ENCODE assay signal across 21 mouse cellular contexts in the genomic region with DNA sequence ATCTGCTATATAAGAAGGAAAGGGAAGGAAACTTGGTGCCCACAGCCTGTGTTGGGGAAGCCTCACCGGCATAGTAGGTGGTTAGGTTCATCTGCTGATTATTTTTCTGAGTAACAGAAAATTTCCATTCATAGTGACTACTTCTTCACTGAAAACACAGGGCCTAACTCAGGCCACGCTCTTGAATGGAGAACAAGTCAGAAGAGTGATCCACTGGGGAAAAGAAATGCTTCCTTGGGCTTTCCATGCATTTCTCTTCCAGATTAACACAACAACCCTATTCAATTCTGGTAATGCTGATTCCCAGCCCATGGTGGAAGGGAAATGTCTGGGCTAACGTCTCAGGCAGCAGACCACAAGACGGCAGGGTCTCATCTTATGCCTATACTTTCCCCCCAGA.
DNase-seq lines count a peak whose midpoint lies in the region; ATAC-seq lines count a peak whose summit lies in the region.
"Had no signal": no experiment of that assay in that cellular context is flagged by ENCODE, and none has a peak within 500 bp of the region (broad histone marks: within the 10 kb centered on the region; RNA-seq: fewer than 3 reads in every experiment).

No protein-coding gene starts in this region.

- H3K4me1 ChIP-seq in heart, embryonic 10.5 days = peaks cover 10% of the 10 kb centered on the region
- H3K4me1 ChIP-seq in heart, embryonic 12.5 days (replicated peaks) = peaks cover 4% of the 10 kb centered on the region
- no peaks in the 10 kb centered on the region for H3K4me1 ChIP-seq in midbrain, embryonic 11.5 days (ENCODE audit: control insufficient read depth, insufficient read depth, low read length)
- H3K4me1 ChIP-seq in midbrain, embryonic 13.5 days (replicated peaks) = no peaks in the 10 kb centered on the region
- H3K4me1 ChIP-seq: embryonic facial prominence, embryonic 13.5 days; embryonic facial prominence, embryonic 15.5 days; forebrain, embryonic 12.5 days had no signal

- no peaks in the 10 kb centered on the region for H3K9me3 ChIP-seq in heart, embryonic 10.5 days
- H3K9me3 ChIP-seq in heart, embryonic 12.5 days (replicated peaks) = no peaks in the 10 kb centered on the region
- H3K9me3 ChIP-seq in midbrain, embryonic 11.5 days (ENCODE audit: control insufficient read depth, low read length) = no peaks in the 10 kb centered on the region
- H3K9me3 ChIP-seq in midbrain, embryonic 13.5 days = no peaks in the 10 kb centered on the region
- H3K9me3 ChIP-seq: embryonic facial prominence, embryonic 13.5 days; embryonic facial prominence, embryonic 15.5 days; forebrain, embryonic 10.5 days; forebrain, embryonic 12.5 days had no signal

- no peak overlapping the region for H3K9ac ChIP-seq in heart, embryonic 12.5 days
- no peak overlapping the region for H3K9ac ChIP-seq in midbrain, embryonic 11.5 days (ENCODE audit: low read length)
- no peak overlapping the region for H3K9ac ChIP-seq in midbrain, embryonic 13.5 days (replicated peaks)
- H3K9ac ChIP-seq: embryonic facial prominence, embryonic 13.5 days; embryonic facial prominence, embryonic 15.5 days; forebrain, embryonic 12.5 days had no signal

- 87% methylated on average over 4 of the region's 4 CpGs for WGBS in heart, embryonic 10.5 days
- 82% methylated on average over 4 of the region's 4 CpGs for WGBS in heart, embryonic 12.5 days
- 81% methylated on average over 4 of the region's 4 CpGs for WGBS in midbrain, embryonic 11.5 days
- WGBS in midbrain, embryonic 13.5 days = 85% methylated on average over 4 of the region's 4 CpGs

- no peak overlapping the region for H3K4me3 ChIP-seq in heart, embryonic 10.5 days
- H3K4me3 ChIP-seq in heart, embryonic 12.5 days = no peak overlapping the region
- H3K4me3 ChIP-seq in midbrain, embryonic 11.5 days (ENCODE audit: low read depth, low read length) = no peak overlapping the region
- H3K4me3 ChIP-seq in midbrain, embryonic 13.5 days (replicated peaks) = no peak overlapping the region
- H3K4me3 ChIP-seq: embryonic facial prominence, embryonic 13.5 days; embryonic facial prominence, embryonic 15.5 days; erythroblast, embryonic 14.5 days; forebrain, embryonic 10.5 days; forebrain, embryonic 12.5 days had no signal

- no peak for ATAC-seq in heart, embryonic 12.5 days (ENCODE audit: insufficient number of reproducible peaks, low FRiP score)
- no peak for ATAC-seq in midbrain, embryonic 11.5 days (ENCODE audit: low FRiP score)
- no peak for ATAC-seq in midbrain, embryonic 13.5 days
- ATAC-seq: forebrain, embryonic 14.5 days; forebrain, embryonic 16.5 days had no signal

- DNase-seq in heart, embryonic 10.5 days (ENCODE audit: low spot score) = peak; percentile 62
- peak; percentile 4 for DNase-seq in midbrain, embryonic 11.5 days (ENCODE audit: low spot score, missing footprints)
- DNase-seq: adrenal gland, adult 2 months; adrenal gland, postnatal 10 days; adrenal gland, postnatal 25 days; cerebellum, adult 11 months; cerebellum, adult 18-20 months; cerebellum, adult 8-10 months; cerebellum, adult 9-11 months; cerebellum, postnatal 14 days; cerebellum, postnatal 36 days; embryo, embryonic 11 days had no signal

- no peak overlapping the region for H3K4me2 ChIP-seq in heart, embryonic 12.5 days
- no peak overlapping the region for H3K4me2 ChIP-seq in midbrain, embryonic 11.5 days
- no peak overlapping the region for H3K4me2 ChIP-seq in midbrain, embryonic 13.5 days (replicated peaks)
- H3K4me2 ChIP-seq: embryonic facial prominence, embryonic 13.5 days; embryonic facial prominence, embryonic 15.5 days; forebrain, embryonic 12.5 days had no signal

- no peaks in the 10 kb centered on the region for H3K27me3 ChIP-seq in heart, embryonic 10.5 days (ENCODE audit: insufficient read depth, poor library complexity, severe bottlenecking)
- no peaks in the 10 kb centered on the region for H3K27me3 ChIP-seq in heart, embryonic 12.5 days (replicated peaks)
- H3K27me3 ChIP-seq in midbrain, embryonic 11.5 days (ENCODE audit: control insufficient read depth, insufficient read depth, low read length) = no peaks in the 10 kb centered on the region
- H3K27me3 ChIP-seq in midbrain, embryonic 13.5 days = no peaks in the 10 kb centered on the region
- H3K27me3 ChIP-seq: embryonic facial prominence, embryonic 13.5 days; embryonic facial prominence, embryonic 15.5 days; forebrain, embryonic 12.5 days had no signal

- no peak overlapping the region for H3K27ac ChIP-seq in heart, embryonic 10.5 days
- no peak overlapping the region for H3K27ac ChIP-seq in heart, embryonic 12.5 days (ENCODE audit: poor library complexity, severe bottlenecking)
- H3K27ac ChIP-seq in midbrain, embryonic 11.5 days (ENCODE audit: low read depth, low read length) = no peak overlapping the region
- no peak overlapping the region for H3K27ac ChIP-seq in midbrain, embryonic 13.5 days
- H3K27ac ChIP-seq: embryonic facial prominence, embryonic 13.5 days; embryonic facial prominence, embryonic 15.5 days; forebrain, embryonic 10.5 days; forebrain, embryonic 12.5 days had no signal

- H3K36me3 ChIP-seq in heart, embryonic 10.5 days = no peaks in the 10 kb centered on the region
- no peaks in the 10 kb centered on the region for H3K36me3 ChIP-seq in heart, embryonic 12.5 days
- H3K36me3 ChIP-seq in midbrain, embryonic 11.5 days (ENCODE audit: control insufficient read depth, insufficient read depth, low read length) = no peaks in the 10 kb centered on the region
- H3K36me3 ChIP-seq in midbrain, embryonic 13.5 days = no peaks in the 10 kb centered on the region
- H3K36me3 ChIP-seq: embryonic facial prominence, embryonic 13.5 days; embryonic facial prominence, embryonic 15.5 days; forebrain, embryonic 10.5 days; forebrain, embryonic 12.5 days had no signal
